Mouse (Mus musculus): Measurements from ENCODE around the gene Cd24a. TPM values are rescaled to one million over a fixed set of nuclear protein-coding genes. Genes with fewer than 3 reads are reported as not detected.

Cd24a gene
- total RNA-seq (2021), result 67.5 and 81.0 TPM in 2 replicates
- long read RNA-seq, experiment 1, transcript Cd24a-201 (2 exons, 1,816 nt), result major isoform, 28 of 33 reads
- long read RNA-seq, experiment 1, partial matches to known transcripts, result 5 of 33 reads
- long read RNA-seq, experiment 1, other reads (novel, unspliced or antisense), result 0 of 33 reads
- long read RNA-seq, experiment 2, transcript Cd24a-201 (2 exons, 1,816 nt), result major isoform, 21 of 31 reads
- long read RNA-seq, experiment 2, partial matches to known transcripts, result 8 of 31 reads
- long read RNA-seq, experiment 2, other reads (novel, unspliced or antisense), result 2 of 31 reads

- no peak for DNase-seq
Observed at GRCm38 (mm10) chr10:43577997-43578331, at the start of gene Cd24a. Cd24a (plus strand) TSS chr10:43578284.

GRCm38 (mm10) chr10:43534382-43534781, 43.7 kb upstream of the Cd24a start:
- no peak for DNase-seq

GRCm38 (mm10) chr10:43537652-43538051, 40.4 kb upstream of the Cd24a start:
- DNase-seq, result no peak

GRCm38 (mm10) chr10:43538831-43539230, 39.3 kb upstream of the Cd24a start:
- no peak for DNase-seq

GRCm38 (mm10) chr10:43539746-43540310, 38.3 kb upstream of the Cd24a start:
- DNase-seq, result no peak

- DNase-seq, result peak; percentile 98
Observed at GRCm38 (mm10) chr10:43540442-43541152, 37.5 kb upstream of the Cd24a start, which contains the start of gene 1700021F05Rik. 1700021F05Rik (minus strand) TSS chr10:43540994.

GRCm38 (mm10) chr10:43541153-43541544, 36.9 kb upstream of the Cd24a start:
- DNase-seq, result no peak

- no peak for DNase-seq
Observed at GRCm38 (mm10) chr10:43549411-43549810, 28.7 kb upstream of the Cd24a start.

GRCm38 (mm10) chr10:43550923-43551322, 27.2 kb upstream of the Cd24a start:
- DNase-seq, result no peak

- no peak for DNase-seq
Observed at GRCm38 (mm10) chr10:43551388-43551787, 26.7 kb upstream of the Cd24a start.

- DNase-seq, result no peak
Observed at GRCm38 (mm10) chr10:43557630-43558165, 20.4 kb upstream of the Cd24a start.

- no peak for DNase-seq
Observed at GRCm38 (mm10) chr10:43559313-43559712, 18.8 kb upstream of the Cd24a start.

- no peak for DNase-seq
Observed at GRCm38 (mm10) chr10:43560765-43561164, 17.3 kb upstream of the Cd24a start.

- DNase-seq, result no peak
Observed at GRCm38 (mm10) chr10:43561311-43561710, 16.8 kb upstream of the Cd24a start.

- DNase-seq, result no peak
Observed at GRCm38 (mm10) chr10:43574352-43574751, 3.7 kb upstream of the Cd24a start.

GRCm38 (mm10) chr10:43574956-43575355, 3.1 kb upstream of the Cd24a start:
- peak; percentile 89 for DNase-seq

GRCm38 (mm10) chr10:43577299-43577996, 636 bp upstream of the Cd24a start:
- peak; percentile 60 for DNase-seq

- DNase-seq, result peak; percentile 78
Observed at GRCm38 (mm10) chr10:43578366-43578753, 276 bp downstream of the Cd24a start.

GRCm38 (mm10) chr10:43578754-43579380, 783 bp downstream of the Cd24a start:
- DNase-seq, result peak; percentile 81

- peak; percentile 62 for DNase-seq
Observed at GRCm38 (mm10) chr10:43579381-43580261, 1.5 kb downstream of the Cd24a start.

GRCm38 (mm10) chr10:43580649-43581078, 2.6 kb downstream of the Cd24a start:
- peak; percentile 73 for DNase-seq
